Mouse (Mus musculus): ENCODE measurements around the gene Map3k5. TPM values are rescaled to one million over a fixed set of nuclear protein-coding genes. Genes with fewer than 3 reads are reported as not detected.

Gene Map3k5
- total and polyA plus RNA-seq, 3 experiments = 0.35 to 0.97 TPM; not detected in 1

DNA sequence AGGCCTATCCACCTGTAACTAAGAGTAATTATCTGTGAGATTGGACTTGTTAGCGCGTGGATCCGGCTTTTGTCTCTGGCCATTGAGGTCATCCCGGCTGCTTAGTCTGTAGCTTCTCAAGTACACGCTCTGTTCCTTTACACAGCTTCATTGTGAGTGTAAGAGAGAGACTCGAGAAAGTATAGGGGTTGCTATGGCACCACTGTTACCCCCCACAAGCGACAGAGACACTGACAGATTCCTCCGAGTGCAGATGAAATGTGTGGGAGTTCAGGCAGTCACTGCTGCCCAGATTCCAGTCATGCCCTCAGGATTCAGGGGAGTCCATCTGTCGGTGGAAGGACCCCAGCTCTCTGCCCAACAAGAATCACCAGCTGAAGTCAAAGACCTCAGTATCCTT, 53.5 kb downstream of the Map3k5 start:
- Histone ChIP-seq H3K9me3 (replicated peaks; ENCODE audit: insufficient read depth, low read length) (no peaks in the 10 kb centered on the region), H3K4me3 (ENCODE audit: control insufficient read depth in 1 of 2, insufficient read depth in 1 of 2, low read depth in 2 of 2, low read length in 2 of 2) (no peak overlapping the region), H3K4me1 (ENCODE audit: control insufficient read depth in 1 of 2, insufficient read depth in 2 of 2, low read length in 2 of 2) (no peaks in the 10 kb centered on the region), H3K9ac (ENCODE audit: control insufficient read depth, low read depth, low read length, poor library complexity, severe bottlenecking) (no peak overlapping the region), H3K79me2 (ENCODE audit: control insufficient read depth, insufficient read depth, low read length, poor library complexity) (no peaks in the 10 kb centered on the region), H3K27me3 (ENCODE audit: control insufficient read depth in 1 of 2, insufficient read depth in 2 of 2, low read length in 2 of 2) (no peaks in the 10 kb centered on the region), H3K27ac (ENCODE audit: control insufficient read depth, low read depth, low read length) (no peak overlapping the region), H3K36me3 (ENCODE audit: control insufficient read depth in 1 of 2, insufficient read depth in 2 of 2, low read length in 2 of 2) (no peaks in the 10 kb centered on the region)
- DNase-seq (ENCODE audit: low read depth, low spot score) = no peak
- TF ChIP-seq MYB (IDR thresholded peaks at IDR 0.05; ENCODE audit: low read depth, low read length) (no peak), ZMIZ1 (IDR thresholded peaks at IDR 0.05; ENCODE audit: low read depth, low read length) (no peak), BHLHE40 (IDR thresholded peaks at IDR 0.05; ENCODE audit: borderline replicate concordance, low read depth, low read length) (no peak), POLR2A (IDR thresholded peaks at IDR 0.05; ENCODE audit: control insufficient read depth in 1 of 2, insufficient read depth in 1 of 2, low read depth in 1 of 2, low read length in 2 of 2, poor library complexity in 1 of 2) (no peak), ETS1 (IDR thresholded peaks at IDR 0.05; ENCODE audit: low read depth, low read length) (no peak), GABPA (IDR thresholded peaks at IDR 0.05; ENCODE audit: low read depth, low read length) (no peak), KAT2A (conservative IDR thresholded peaks at IDR 0.05; ENCODE audit: low read depth, low read length) (no peak), TCF12 (IDR thresholded peaks at IDR 0.05; ENCODE audit: low read depth, low read length) (no peak), CTCF (IDR thresholded peaks at IDR 0.05 in 2 of 3, conservative IDR thresholded peaks at IDR 0.05 in 1 of 3; ENCODE audit: control insufficient read depth in 1 of 3, insufficient read depth in 1 of 3, low read depth in 2 of 3, low read length in 3 of 3, poor library complexity in 1 of 3, severe bottlenecking in 1 of 3) (no peak), TAL1 (IDR thresholded peaks at IDR 0.05; ENCODE audit: low read length) (no peak), ZKSCAN1 (IDR thresholded peaks at IDR 0.05; ENCODE audit: low read depth, low read length) (no peak), USF2 (IDR thresholded peaks at IDR 0.05; ENCODE audit: borderline replicate concordance in 1 of 2, insufficient read depth in 1 of 2, low read depth in 1 of 2, low read length in 2 of 2) (no peak), UBTF (IDR thresholded peaks at IDR 0.05; ENCODE audit: borderline replicate concordance, insufficient read depth, low read depth, low read length) (no peak), CHD2 (IDR thresholded peaks at IDR 0.05; ENCODE audit: low read length) (no peak), SIN3A (IDR thresholded peaks at IDR 0.05; ENCODE audit: low read length) (no peak), USF1 (IDR thresholded peaks at IDR 0.05; ENCODE audit: low read depth, low read length) (no peak), CHD1 (IDR thresholded peaks at IDR 0.05; ENCODE audit: low read depth, low read length) (no peak), JUND (IDR thresholded peaks at IDR 0.05; ENCODE audit: low read depth, low read length) (no peak)

DNA sequence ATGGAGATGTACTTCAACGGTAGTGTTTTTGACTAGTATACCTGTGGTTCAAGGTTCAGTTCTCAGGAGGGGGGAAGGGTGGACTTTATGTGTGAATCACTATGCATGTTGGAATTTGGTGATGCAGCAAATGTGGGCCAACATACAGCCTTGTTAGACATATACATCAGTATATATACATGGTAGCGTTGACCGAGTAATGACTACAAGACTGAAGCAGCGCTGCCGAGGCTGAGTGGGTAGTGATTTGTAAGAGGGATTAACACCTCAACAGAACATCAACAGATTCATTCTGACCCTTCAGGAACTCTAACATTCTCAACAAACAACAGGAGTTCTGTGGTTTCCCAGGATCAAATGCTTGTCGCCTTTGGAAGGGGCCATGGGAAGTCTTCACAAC, 55.7 kb downstream of the Map3k5 start:
- Histone ChIP-seq H3K36me3 (ENCODE audit: control insufficient read depth in 1 of 2, insufficient read depth in 2 of 2, low read length in 2 of 2) (no peaks in the 10 kb centered on the region), H3K4me1 (ENCODE audit: control insufficient read depth in 1 of 2, insufficient read depth in 2 of 2, low read length in 2 of 2) (no peaks in the 10 kb centered on the region), H3K27me3 (ENCODE audit: control insufficient read depth in 1 of 2, insufficient read depth in 2 of 2, low read length in 2 of 2) (no peaks in the 10 kb centered on the region), H3K9ac (ENCODE audit: control insufficient read depth, low read depth, low read length, poor library complexity, severe bottlenecking) (no peak overlapping the region), H3K79me2 (ENCODE audit: control insufficient read depth, insufficient read depth, low read length, poor library complexity) (no peaks in the 10 kb centered on the region), H3K9me3 (replicated peaks; ENCODE audit: insufficient read depth, low read length) (no peaks in the 10 kb centered on the region), H3K4me3 (ENCODE audit: control insufficient read depth in 1 of 2, insufficient read depth in 1 of 2, low read depth in 2 of 2, low read length in 2 of 2) (no peak overlapping the region), H3K27ac (ENCODE audit: control insufficient read depth, low read depth, low read length) (no peak overlapping the region)
- TF ChIP-seq POLR2AphosphoS2 (IDR thresholded peaks at IDR 0.05; ENCODE audit: low read length) (no peak), ZMIZ1 (IDR thresholded peaks at IDR 0.05; ENCODE audit: low read depth, low read length) (no peak), ETS1 (IDR thresholded peaks at IDR 0.05; ENCODE audit: low read depth, low read length) (no peak), UBTF (IDR thresholded peaks at IDR 0.05; ENCODE audit: borderline replicate concordance, insufficient read depth, low read depth, low read length) (no peak), POLR2AphosphoS5 (IDR thresholded peaks at IDR 0.05; ENCODE audit: borderline replicate concordance, low read depth, low read length) (no peak), MAZ (IDR thresholded peaks at IDR 0.05; ENCODE audit: low read depth, low read length) (no peak), ELF1 (IDR thresholded peaks at IDR 0.05; ENCODE audit: low read depth, low read length) (no peak), BHLHE40 (IDR thresholded peaks at IDR 0.05; ENCODE audit: borderline replicate concordance, low read depth, low read length) (no peak), NRF1 (IDR thresholded peaks at IDR 0.05; ENCODE audit: insufficient read depth, low read depth, low read length, poor library complexity, severe bottlenecking) (no peak)
- no peak for DNase-seq (ENCODE audit: low read depth, low spot score)
